Mouse (Mus musculus) bone marrow, adult 2 months (tissue): ENCODE results near the gene Ms4a6c.
"Not testable (repeated sequence)": the region's sequence is repeated elsewhere in the genome, so short reads cannot be mapped to it uniquely, and the experiment has no call there.

ENCODE experiments used
- CTCF ChIP-seq: fragments of 200-500 bp; IDR thresholded peaks from 2 replicates; pipeline ENCODE4 v1.5.1; 2011; ENCODE audit warnings: low read length, control low read depth; ENCODE audit not compliant: control insufficient read depth, insufficient read depth
- POLR2A ChIP-seq: fragments of 200-500 bp; IDR thresholded peaks from 2 replicates; pipeline ENCODE4 v1.6.1; 2011; ENCODE audit warnings: low read depth, mild to moderate bottlenecking, control low read depth, low read length, borderline replicate concordance; ENCODE audit not compliant: control insufficient read depth

DNA sequence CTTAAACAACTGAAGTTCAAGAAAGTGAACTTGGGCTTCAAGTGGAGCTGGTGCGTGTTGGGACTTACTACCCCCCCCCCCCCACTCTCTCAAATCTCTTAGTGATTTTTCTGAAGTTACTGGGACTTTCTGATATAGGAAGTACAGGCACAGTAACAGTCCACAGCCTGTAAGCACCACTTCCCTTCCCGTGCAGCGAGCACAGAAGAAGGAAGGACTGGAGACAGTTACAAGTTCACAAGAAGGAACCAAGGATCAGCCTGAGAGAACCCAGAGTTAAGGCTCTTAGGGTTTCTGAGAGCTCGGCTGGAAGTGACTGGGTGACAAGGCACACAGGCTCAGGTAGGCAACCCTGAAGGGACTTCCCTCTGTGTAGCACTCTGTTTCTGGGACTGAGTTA is at the start of gene Ms4a6c:
- TF ChIP-seq POLR2A, CTCF: not testable (repeated sequence)
